Mouse (Mus musculus) 3T3-L1 (cell line): Measurements from ENCODE around the gene 1810009A15Rik.
"Not testable (repeated sequence)": the region's sequence is repeated elsewhere in the genome, so short reads cannot be mapped to it uniquely, and the experiment has no call there.

ENCODE experiments used
- DNase-seq: peaks from one replicate; pipeline ENCODE4 v3.0.0-alpha.2; 2015; ENCODE audit warnings: low read depth, low spot score

Gene 1810009A15Rik

GRCm38 (mm10) chr19:8875031-8875430, 13.6 kb upstream of the 1810009A15Rik start:
- no peak for DNase-seq

DNA sequence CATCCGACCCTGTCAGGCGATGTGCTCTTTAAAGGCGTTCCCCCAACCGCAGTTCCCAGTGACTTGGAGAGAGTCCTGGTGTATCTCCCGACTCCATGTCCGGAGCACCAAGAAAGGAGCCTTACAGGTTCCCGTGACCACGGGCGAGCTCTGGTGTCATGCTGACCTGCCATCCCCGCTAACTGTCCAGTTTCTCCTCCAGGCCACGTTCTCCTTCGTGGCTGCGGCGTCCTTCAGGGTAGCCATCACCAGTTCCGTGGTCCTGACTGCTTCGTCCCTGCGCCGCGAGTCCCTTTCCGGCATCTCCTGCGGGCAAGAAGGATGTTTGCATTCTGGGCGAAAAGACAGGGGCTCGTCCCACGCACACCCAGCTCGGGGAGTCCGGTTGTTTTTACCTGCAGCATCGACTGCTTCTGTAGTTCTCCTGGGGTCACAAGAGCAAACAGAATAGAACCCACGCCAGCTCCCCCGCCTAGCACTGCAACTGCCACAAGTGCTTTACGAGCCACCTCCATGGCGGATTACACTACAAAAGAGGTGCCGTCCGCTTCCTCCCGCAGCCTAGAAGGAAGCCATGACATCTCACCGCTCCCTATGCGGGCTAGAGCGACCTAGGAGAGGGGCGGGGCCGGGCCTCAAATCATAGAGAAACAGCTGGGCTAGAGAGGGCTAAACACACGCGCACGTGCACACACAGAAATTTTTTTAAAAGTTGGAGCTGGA, 8.2 kb upstream of the 1810009A15Rik start, which contains the start of gene Uqcc3:
Uqcc3 (minus strand) TSS at position 613 of the 723 bp plus-strand sequence.
- peak; percentile 94 for DNase-seq

- no peak for DNase-seq
Measured at GRCm38 (mm10) chr19:8881034-8881392, 7.6 kb upstream of the 1810009A15Rik start.

DNA sequence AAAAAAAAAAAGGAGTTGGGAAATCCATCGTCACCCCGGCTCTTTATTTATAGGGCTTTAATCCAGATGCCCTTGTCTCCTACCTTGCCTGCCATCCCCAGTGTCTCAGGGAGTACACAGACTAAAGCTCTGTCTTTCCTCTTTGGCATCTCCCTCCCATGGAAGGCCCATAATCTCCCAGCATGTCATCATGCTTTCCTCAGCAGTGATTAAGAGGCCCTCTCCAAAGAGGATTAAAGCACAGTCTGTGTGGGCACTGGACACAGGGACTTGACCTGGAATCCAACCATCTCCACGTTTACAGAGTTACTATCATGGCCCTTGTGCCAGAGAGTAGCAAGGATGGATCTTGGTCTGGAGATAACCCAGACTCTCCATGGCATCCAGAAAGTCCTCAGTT, 5.0 kb upstream of the 1810009A15Rik start, which contains the start of the genes Lbhd1 and Gm49403:
Lbhd1 (plus strand) TSS at position 117 of the 400 bp plus-strand sequence.
Gm49403 (plus strand) TSS at position 315 of the 400 bp plus-strand sequence.
- DNase-seq = no peak

- peak; percentile 37 for DNase-seq
Measured at GRCm38 (mm10) chr19:8886916-8887584, 1.6 kb upstream of the 1810009A15Rik start.

DNA sequence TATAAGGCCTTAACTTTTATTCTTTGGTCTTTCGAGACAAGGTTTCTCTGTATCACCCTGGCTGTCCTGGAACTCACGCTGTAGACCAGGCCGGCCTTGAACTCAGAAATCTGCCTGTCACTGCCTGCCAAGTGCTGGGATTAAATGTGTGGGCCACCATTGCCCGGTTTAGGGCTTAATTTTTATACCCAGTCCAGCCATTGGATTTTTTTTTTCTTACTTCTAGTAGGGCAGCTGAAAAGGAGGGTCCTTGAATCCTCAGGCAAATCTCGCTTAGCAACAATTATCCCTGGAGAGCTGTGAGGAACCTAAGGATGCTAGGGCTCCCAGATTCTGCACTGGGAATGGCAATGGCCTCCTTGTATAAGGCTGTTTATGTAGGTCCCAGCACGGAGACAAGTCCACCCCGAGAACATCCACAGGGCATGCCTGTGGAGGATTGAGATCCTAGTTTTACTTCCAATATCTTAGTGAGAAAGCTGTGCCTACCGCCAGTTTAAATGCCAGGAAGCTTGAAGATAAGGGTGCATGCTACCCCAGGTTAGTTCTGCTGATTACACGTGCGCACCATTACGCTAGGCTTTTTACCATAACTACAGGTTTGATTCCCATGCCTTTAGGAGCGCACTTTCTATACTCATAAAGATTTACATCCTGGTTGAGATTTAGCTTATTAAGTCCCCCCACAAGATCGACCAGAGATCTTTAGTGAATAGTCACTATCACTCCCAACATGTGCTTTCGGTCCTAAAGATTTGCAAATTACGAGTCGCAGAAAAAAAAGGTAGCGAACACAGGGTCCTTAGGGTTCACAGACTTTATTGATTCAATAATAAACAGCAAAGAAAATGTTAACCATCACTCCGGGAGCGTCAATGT, 829 bp upstream of the 1810009A15Rik start:
- DNase-seq = peak; percentile 36

- DNase-seq = peak; percentile 92
Measured at GRCm38 (mm10) chr19:8892829-8893766, 4.4 kb downstream of the 1810009A15Rik start, which contains the start of gene Ints5. TSS of gene Ints5 (plus strand) at chr19:8893005.

DNA sequence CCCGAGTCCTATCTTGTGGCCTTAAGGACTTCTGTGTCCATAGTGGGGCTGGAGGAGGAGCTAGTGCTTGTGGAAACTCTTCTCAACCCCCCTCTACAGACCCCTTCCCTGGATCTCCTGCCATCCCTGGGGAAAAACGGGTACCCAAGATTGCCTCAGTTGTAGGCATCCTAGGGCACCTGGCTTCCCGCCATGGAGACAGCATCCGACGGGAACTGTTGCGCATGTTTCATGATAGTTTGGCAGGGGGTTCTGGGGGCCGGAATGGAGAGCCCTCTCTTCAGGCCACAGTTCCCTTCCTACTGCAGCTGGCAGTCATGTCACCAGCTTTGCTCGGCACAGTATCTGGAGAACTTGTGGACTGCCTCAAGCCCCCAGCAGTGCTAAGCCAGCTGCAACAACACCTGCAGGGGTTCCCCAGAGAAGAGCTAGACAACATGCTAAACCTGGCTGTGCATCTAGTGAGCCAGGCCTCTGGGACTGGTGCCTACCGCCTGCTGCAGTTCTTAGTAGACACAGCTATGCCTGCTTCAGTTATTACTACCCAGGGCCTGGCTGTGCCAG, 6.8 kb downstream of the 1810009A15Rik start:
- DNase-seq = no peak

GRCm38 (mm10) chr19:8896231-8896630, 7.6 kb downstream of the 1810009A15Rik start:
- DNase-seq = not testable (repeated sequence)

DNA sequence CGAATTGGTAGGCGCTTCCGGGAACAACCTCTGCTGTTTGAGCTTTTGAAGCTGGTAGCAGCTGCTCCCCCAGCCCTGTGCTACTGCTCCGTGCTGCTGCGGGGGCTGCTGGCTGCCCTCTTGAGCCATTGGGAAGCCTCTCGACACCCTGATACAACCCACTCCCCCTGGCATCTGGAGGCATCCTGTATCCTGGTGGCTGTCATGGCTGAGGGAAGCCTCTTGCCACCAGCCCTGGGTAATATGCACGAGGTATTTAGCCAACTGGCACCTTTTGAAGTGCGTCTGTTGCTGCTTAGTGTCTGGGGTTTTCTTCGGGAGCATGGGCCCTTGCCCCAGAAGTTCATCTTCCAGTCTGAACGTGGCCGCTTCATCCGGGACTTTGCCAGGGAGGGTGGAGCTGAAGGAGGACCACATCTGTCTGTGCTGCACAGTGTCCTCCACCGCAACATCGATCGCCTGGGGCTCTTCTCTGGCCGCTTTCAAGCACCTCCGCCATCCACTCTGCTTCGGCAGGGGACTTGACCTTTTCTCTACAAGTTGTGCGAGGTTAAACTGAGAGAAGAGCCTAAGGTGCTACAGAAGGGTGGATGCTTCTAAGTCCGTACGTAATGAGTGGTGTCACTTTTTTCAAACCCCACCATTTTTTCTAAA, 8.7 kb downstream of the 1810009A15Rik start:
- peak; percentile 82 for DNase-seq

DNA sequence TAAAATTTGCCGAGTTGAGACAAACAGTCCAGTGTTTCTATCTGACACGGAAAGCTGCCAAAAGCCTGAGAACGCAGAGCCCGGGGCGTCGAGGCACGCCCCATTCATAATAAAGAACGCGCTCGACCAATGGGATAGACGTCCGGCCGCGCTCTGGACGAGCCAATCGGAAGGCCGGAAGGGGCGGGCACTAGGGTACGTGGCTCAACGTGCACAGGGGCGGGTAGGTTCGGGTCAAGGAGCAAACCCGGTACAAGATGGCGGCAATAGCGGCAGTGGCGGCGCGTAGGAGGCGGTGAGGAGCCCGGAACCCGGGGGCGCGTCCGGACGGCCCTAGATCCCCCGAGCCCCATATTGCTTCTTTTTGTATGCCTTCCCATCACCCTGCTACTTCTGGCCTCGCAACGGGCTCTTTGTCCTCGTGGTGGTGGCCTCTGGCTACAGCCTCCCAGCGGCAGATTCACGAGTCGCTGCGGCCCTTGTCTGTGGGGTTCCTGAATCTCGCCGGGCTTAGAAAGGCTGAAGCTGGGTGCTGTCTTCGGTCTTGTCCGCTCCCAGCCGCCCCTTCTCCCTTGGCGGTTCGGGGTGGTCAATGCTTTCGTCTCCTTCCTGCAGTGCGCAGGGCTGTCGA, 9.3 kb downstream of the 1810009A15Rik start, which contains the start of gene Ganab:
Ganab (plus strand) TSS at position 207 of the 631 bp plus-strand sequence.
- peak; percentile 99 for DNase-seq

DNA sequence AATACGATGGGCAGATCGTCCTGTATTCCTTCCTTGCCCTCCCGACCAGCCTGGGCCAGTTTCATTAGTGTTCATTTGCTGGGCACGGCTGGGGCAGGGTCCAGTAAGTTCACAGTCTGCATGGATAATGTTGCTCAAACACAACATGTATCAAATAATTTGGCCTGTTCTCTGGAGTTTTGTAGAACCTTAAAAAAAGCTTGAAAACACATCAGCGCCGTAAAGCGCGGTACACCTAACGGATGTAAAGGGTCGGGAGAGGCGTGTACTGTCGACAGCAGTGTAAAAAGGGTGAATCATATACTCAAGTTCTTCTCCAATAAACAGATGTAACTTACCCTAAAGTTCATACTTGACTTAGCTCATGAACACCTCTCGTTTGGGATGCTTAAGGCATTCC, 9.9 kb downstream of the 1810009A15Rik start:
- DNase-seq = peak; percentile 68

GRCm38 (mm10) chr19:8899079-8899478, 10.4 kb downstream of the 1810009A15Rik start:
- peak; percentile 24 for DNase-seq

DNA sequence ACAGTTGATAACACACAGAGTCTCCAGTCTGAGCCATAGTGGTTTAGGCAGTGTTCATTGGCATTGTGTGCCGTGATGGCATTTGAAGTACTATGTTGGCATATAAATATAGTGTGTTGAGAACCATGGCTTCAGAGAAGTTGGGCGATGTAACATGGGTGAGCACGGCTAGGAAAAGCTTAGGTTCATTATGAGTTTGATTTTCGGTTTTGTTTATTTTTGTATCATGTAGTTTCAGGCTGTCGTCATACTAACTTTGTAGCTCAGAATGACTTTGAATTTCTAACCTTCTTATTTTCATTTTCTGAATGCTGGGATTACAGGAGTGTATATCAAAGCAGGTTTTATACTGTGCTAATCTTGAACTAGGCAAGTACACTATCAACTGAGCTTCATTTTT, 14.8 kb downstream of the 1810009A15Rik start:
- no peak for DNase-seq

DNA sequence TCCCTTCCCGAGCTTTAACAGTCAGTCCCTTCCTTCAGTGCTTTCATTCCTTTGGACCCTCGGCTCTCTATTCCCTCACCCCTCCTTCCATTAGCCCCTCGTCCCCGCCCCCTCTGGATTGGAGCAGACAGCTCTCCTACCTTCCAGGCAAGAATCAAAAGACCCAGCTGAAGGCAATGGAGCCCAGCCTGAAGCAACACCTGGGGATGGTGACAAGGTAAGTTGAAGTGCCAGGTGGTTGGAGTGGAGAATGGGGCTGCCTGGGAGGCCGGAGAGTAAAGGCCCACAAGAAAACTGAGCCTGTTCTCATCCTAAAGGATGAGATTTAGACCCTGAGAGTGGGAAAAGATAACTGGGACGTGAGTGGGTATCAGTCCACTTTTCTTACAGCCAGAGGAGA, 19.9 kb downstream of the 1810009A15Rik start:
- DNase-seq = no peak

DNA sequence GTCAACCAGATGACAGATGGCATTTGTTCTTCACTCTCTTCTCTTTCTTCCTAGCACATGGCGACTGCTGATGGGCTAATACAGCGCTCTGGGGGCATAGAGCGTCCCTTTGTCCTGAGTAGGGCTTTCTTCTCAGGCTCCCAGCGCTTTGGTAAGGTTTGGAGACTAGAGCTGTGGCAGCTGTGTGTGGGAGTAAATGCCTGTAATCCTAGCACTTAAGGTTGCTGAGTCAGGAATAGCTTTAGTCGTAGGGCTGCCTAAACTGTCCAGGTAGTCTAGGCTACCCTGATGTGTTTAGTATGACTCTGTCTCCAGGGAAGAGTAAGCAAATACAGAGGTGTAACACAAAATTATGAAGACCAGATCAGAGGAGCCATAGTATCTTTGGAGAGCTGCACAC, 23.2 kb downstream of the 1810009A15Rik start:
- no peak for DNase-seq

DNA sequence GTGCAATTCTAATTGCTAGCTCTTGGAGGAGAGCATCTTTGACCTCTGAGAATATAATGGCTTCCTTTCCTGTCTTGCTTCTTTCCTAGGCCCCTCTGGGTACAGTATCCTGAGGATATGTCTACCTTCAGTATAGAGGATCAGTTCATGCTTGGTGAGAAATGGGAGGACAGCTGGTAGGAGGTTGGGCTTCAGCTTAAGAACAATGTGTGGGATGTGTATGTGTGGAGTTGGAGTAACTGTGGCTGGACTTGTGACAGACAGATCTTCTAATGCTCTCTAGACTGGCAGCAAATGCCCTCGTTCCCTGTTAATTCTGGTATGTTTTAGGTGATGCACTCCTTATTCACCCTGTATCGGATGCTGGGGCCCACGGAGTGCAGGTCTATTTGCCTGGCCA, 25.6 kb downstream of the 1810009A15Rik start:
- no peak for DNase-seq

GRCm38 (mm10) chr19:8919000-8919399, 30.3 kb downstream of the 1810009A15Rik start:
- DNase-seq = no peak

GRCm38 (mm10) chr19:8919684-8920072, 31.0 kb downstream of the 1810009A15Rik start:
- peak; percentile 17 for DNase-seq
